Mouse (Mus musculus) kidney, postnatal 10 days (tissue): ENCODE measurements around the gene Tec.

Source experiments
- DNase-seq: peaks from one replicate; pipeline ENCODE4 v3.0.0; 2021; ENCODE audit warnings: mixed read lengths

Gene Tec

DNA sequence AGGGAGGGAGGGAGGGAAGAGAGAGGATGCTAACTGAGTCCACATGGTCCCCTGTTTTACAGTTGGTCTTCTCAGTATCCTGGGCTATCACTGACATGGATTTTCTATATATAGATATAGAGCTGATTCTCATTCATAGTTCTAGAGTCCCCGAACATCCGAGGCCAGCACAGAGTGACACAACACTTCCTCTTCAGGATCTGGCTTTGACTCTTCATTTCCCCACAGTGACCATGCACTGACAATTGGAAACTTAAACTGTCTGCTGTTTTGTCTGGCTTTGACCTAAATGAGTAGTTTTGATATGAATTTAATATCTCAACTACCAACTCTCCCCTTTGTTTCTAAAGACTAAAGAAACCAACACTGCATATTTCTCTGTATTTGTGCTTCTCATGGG, 144.9 kb downstream of the Tec start:
- DNase-seq, result no peak

DNA sequence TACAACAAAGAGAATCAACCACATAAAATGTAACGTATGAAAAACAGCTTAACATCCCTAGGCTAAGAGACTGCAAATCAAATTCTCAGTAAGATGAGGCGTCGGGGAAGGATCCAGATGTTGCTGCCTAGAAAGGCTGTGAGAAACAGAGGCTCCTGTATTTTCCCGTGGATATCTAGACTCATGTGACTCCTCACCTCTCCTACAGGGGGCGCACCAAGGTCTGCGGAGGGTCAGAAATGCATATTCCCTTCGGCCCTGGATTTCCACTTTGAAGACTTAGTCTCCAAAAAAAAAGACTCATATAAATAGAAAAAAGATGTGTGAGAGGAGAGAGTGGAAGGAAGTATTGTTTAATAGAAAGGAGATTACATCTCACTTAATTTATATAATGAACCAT, 147.7 kb downstream of the Tec start:
- no peak for DNase-seq

DNA sequence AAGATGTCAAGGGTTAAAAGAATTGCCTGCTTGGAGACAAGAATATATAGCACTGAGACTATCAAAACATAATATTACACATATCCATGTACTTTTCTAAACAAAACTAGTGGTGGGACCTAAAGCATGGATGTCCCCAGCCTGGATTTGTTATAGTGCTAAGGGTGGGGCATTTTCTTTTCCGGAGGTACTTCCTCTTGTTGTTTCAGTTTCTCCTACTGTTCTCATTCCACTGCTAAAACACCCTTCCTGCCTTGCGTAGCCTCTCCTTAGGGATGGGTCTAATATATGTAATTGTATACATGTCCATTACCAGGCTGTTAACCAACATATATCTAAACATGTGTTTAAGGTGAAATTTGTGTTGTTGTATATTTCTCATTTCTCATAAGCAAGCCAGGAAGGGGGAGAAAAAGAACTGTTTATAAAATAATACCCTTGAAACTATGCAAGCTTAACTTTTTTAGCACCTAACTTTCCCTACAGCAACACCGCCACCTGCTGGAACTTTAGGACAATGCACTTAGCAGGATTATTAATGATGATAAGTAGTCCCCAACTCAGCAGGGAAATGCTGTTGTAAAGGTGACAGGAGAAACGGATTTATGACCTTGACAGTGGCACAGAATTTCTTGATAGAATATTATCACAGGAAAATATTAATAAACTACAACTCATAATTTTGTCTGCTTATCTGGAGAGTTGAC, 157.6 kb downstream of the Tec start:
- DNase-seq, result peak; percentile 82

DNA sequence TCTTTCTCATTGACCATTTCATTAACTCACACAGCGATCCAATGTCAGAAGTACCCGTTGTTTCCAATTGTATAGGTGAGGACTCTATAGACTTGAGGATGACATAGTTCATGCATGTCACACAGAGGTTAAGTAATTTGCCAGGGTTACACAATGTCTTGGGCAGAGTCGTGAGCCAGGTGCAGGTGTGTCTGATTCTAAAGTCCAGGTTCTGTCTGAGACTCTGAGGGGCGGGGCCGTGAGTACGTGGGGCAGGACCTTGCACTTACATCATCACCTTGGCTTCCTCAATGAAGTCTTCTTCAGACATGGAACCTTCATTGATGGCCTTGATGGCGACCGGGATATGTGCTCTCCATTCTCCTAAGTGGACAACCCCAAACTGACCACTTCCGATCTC, 158.3 kb downstream of the Tec start:
- DNase-seq, result no peak

DNA sequence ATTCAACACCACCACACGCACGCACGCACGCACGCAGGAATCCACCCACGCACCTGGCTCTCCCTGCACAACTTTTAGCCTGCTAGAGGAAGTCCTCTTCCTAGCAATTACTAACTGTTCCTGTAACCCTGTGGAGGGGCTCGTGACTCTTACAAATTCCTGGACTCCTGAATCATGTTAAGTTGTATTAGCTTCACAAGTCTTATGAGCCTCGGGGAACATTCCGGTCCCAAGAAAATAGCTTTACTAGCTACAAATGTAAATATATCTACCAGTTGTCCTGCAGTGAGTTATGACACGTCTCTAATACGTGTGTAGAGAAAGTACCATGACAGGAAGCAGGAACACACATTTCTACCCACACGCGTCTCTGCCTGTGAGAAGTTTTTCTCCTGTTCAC, 158.8 kb downstream of the Tec start:
- no peak for DNase-seq

DNA sequence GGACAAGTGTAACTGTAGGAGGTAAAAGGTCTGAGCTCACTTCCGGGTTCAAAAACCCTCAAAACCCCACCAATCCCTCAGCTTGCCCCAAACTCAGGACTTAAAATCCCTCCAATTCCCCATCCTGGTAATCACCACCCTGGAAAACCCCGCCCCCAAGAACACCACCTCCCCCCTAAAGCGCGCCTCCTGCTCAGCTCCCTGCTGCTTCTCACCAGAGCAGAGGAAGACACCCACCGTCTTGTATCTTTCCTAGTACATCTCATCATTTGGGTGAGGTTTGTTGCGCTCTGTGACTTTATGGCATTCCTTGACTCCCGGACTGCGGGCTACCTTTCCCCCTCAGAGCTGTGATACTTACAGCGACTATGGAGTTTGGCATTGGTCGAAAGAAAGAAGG, 161.6 kb downstream of the Tec start:
- no peak for DNase-seq

DNA sequence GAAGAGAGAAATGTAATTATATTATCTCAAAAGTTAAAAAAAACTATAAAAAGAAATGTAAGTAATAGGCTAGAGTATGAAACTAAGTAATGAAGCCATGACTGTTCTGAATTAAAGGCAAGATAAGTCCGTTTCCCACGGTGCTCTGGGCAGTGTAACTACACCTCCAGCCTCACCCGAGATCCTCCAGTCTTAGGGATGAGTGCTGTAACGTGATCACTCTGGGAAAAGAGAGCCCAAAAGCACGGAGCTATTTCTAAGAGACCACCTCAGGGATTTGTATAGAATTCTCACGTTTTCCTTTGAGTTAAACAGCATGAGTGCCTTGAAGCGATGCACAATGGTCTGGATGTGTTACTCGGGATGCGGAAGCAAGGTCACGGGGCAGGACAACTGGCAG, 162.2 kb downstream of the Tec start:
- DNase-seq, result no peak
